Mouse (Mus musculus): ENCODE results near the gene Lzts2.
"Not testable (repeated sequence)": the region's sequence is repeated elsewhere in the genome, so short reads cannot be mapped to it uniquely, and the experiment has no call there.

Lzts2 gene

DNA sequence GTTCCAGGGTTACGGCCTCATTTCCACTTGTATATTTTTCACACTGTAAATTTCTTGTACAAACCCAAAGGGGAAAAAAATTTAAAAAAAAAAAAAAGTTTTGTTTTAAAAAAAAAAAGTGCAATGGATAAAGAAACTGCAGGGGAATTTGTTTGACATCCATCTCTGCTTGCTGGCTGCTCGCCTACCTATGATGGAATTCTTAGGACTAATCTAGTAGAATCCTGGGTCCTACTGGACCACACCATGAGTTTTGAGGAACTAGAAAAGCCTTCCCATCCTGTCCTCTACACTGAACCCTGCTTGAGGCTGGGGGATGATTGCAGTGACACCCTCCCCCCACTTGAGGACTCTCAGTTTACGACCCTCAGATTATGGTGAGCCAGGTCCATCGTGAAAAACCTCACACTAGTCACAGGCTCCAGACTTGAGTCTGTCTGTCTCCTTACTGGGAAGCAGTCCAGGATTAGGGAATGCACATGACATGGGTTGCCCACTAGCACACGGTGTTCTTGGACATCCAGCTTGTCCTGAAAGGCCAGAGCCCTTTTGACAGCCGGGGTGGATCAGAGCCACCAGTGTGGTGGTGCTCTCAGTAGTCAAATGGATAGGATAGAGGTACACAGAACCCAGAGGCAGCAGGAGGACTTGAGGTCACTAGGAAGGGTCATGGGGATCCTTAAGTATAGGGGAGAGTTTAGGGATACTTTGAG, 12.9 kb downstream of the Lzts2 start:
- DNase-seq, result no peak

DNA sequence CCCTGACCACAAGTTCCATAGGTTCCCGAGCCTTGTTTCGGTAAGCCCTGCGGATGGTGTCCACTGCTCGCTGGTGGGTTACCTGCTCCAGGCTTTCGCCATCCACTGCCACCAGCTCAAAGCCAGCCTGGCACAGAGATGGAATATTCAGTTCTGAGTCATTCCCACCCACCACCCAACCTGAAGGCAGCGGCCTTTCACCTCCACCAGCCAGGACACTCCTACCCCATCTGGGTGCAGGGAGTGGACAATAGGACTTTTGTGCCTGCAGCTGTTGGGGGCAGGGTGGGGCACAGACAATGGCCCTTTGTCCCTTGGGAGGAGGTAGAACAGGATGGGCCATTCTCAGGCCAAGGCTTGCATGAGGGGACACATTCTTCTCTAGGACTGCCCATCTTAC, 13.6 kb downstream of the Lzts2 start:
- DNase-seq, result no peak

DNA sequence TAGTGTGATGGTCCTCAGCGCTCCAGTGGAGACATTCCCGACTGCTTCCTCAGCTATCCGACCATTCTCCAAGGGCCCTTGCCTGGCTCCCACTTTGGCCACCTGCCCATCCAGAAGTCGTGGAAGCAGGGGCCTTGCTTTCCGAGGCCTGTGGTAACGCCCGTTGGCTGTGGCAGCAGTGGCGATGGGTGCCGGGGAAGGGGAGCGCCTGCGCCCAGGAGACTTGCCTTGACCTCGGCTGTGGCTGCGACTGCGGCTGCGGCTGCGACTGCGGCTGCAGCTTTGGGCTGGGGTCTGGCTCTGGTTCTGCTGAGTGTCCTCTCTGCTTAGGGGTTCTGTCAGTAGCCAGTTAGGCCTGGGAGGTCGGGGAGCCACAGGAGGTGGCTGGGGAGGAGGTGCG, 14.5 kb downstream of the Lzts2 start:
- no peak for DNase-seq

- DNase-seq, result no peak
Measured at GRCm38 (mm10) chr19:45029571-45029970, 15.4 kb downstream of the Lzts2 start.

DNA sequence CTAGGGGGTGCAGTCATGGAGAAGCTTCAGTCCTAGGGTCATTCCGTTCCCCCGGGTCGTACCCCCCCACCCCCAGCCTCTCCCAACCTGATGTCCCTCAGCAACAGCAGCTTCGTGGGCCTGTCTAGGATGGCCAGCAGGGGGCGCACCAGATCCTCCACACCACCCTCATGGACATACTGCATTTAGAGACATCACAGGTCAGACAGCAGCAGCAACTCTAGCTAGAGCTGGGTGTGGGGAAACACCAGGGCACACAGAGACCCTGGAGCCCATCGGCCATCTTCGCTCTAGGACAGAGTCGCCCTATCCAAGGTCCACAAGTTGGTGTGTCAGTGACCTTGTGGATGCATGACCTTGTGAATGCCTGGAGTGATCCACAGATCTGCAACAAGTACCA, 15.9 kb downstream of the Lzts2 start:
- DNase-seq, result no peak

GRCm38 (mm10) chr19:45030746-45031693, 16.8 kb downstream of the Lzts2 start:
- DNase-seq, result peak; percentile 67

- DNase-seq, result peak; percentile 66
Measured at GRCm38 (mm10) chr19:45031780-45032179, 17.6 kb downstream of the Lzts2 start.

DNA sequence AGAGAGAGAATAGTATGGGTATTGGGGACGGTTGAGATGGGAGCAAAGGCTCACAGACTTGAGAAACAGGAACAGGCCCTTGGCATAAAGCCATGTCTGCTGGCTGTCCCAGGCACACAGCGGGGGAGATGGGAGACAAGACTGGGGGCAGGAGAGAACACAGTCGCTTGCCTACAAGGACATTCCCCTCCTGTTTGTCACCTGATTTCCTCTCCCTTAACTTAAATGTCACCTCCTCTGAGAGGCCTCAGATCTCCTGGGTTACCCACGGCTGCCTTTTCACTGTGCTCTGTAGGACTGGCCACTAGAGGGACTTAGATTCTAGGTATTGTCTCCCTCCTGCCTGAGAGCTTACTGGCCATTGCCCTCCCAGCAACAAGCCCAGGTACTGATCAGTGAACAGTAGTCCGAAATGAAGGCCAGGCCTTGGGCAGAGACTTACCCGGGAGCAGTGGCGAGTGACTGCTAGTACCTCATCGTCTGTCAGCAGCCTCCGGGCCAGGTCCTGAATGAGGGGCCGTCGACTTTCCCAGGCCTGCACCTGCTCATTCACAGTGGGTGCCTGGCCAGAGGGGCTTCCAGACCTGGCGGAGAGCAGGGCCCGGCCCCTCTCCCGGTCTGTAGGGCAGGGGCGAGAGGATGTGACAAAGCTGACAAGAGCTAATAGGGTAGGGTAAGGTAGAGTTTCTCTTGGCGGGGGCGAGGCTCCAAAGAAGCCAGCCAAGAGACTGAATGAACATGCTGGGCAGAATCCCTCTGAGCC, 18.5 kb downstream of the Lzts2 start:
- no peak for DNase-seq

GRCm38 (mm10) chr19:45036867-45037266, 22.7 kb downstream of the Lzts2 start:
- no peak for DNase-seq

- not testable (repeated sequence) for DNase-seq
Measured at GRCm38 (mm10) chr19:45038198-45038597, 24.0 kb downstream of the Lzts2 start.

GRCm38 (mm10) chr19:45040214-45040613, 26.0 kb downstream of the Lzts2 start:
- DNase-seq, result no peak

DNA sequence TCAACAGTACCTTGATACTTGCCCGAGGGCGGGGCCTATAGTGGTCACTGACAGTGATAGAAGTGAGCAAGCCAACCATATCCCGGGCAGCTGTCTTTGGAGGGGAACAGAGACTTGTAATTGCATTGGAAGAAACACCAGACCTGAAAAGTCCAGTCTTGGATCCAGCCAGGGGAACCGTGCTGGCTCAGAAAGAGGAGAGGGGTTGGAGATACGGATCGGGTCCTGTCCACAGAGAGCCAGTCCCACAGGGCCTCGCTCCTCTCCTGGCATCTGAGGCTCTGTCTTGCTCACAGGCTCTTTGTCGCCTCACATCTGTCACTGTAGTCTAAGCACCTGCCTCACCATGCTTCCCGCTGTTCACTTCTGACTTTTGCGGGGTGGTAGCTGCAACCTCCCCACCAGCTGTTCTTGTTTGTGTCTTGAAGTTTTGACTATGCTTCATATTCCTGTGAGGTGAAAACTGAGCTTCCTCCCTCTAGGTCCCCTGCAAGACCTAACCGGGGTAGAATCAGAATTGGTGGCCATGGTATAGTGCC, 30.2 kb downstream of the Lzts2 start:
- no peak for DNase-seq

DNA sequence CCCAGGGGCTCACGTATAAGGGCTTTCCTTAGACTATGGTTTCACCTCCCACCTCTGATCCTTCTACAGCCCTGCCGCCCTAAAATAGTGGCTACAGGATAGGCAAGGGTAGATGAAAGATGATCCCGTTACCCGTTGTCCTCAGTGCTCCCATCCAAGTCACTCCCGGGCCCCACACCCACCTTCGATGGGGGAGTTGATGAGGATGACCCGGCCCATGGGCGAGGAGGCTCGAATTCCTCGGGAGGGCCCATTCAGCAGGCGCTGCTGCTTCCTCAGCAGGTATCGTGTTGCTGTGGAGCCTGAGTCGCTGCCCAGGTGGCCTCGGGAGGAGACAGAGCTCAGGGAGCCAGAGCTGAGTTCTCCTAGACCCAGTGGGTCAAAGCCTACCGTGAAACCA, 31.0 kb downstream of the Lzts2 start:
- DNase-seq, result no peak

GRCm38 (mm10) chr19:45045651-45046050, 31.4 kb downstream of the Lzts2 start, which contains the start of gene Pdzd7:
Gene Pdzd7, minus strand, starts transcription at chr19:45045717.
- DNase-seq, result no peak

DNA sequence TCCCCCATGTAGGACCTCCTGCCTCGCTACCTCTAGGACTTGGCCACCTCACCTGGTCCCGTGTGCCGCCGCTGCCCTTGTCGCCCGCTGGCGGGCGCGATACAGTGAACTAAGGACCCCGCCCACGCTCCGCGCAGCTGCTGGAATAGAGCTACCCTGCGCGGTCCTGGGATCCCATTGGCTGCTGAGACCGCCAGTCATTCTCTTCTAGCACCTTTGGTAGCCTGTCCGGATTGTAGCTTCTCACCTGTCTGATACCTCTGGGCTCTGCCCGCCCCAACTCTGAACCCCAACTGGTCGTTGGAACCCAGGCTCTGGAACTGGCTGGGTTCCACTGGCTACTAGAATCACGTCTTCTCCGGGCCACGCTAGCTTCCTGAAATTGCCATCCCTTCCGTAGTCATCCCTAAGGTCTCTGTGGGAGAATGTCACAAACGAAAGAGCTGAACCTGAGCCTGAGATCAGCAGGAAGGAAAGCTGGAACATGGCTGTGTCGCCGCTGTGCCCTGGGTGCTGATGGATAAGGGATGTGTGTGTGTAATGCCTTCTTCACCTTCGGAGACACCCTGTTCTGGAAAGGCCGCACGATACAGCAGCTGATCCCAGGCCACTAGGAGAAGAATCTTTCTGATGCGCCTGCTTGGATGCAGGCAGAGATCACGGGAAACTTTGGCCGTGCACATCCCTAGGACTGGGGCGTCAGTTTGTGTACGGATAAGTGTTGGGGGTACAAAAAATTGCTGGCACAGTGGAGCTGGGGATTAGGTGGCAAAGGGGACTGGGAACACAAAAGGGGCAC, 32.5 kb downstream of the Lzts2 start:
- peak; percentile 80 for DNase-seq

DNA sequence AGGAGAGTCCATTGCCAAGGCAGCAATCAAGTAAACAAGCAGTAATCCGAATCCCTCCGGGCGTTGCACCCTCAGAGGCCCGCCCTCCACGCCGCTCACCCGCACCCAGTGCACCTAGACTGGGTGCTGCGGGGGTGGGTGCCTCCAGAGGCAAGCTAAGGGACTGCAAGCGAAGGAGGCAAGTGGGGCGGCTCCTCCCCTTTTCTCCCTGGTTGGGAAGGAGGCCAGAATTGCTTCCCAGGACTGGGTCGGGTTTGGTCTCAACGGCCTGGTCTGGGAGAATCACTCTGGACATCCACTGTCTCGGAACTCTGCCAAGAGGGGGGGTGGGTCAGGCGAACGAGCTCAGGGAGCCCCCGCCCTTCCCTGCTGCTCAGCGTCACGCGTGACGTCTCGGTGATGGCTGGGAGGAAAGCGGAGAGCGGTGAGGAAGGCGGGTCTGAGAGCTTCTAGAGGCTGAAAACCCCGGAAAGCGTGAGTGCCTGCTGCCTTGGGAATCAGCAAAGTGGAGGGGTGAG, 33.3 kb downstream of the Lzts2 start, which contains the start of gene Sfxn3:
Gene Sfxn3 (plus strand): TSS at position 87 of the 518 bp plus-strand sequence.
- DNase-seq, result peak; percentile 93

- DNase-seq, result peak; percentile 88
Measured at GRCm38 (mm10) chr19:45047935-45048643, 33.9 kb downstream of the Lzts2 start.

DNA sequence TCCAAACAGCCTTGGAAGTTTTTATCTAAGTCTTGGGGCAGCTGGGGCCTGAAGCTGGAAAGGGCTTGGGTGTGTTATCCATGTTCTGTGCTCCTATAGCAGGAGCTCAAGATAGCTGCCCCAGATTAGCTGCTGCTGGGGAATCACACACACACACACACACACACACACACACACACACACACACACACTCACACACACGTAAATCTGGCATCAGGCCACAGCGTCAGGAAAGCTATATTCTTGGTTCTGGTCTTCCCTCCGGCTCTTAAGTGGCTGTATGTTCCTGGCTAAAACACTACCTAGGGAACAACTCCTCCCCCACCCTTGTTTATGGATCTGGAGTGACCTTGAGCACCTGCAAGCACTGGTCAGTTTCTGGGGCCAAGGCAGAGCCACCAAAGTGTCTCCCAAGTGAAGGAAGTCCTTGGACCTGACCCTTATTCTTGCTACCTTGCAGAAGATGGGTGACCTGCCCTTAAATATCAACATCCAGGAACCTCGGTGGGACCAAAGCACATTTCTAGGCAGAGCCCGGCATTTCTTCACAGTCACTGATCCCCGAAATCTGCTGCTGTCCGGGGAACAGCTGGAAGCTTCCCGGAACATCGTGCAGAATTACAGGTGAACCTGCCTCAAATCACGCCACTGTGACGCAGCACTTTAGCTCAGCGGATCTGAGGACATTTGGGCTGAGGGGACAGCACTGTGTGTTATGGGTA, 34.6 kb downstream of the Lzts2 start:
- DNase-seq, result no peak

- no peak for DNase-seq
Measured at GRCm38 (mm10) chr19:45049523-45049922, 35.3 kb downstream of the Lzts2 start.

DNA sequence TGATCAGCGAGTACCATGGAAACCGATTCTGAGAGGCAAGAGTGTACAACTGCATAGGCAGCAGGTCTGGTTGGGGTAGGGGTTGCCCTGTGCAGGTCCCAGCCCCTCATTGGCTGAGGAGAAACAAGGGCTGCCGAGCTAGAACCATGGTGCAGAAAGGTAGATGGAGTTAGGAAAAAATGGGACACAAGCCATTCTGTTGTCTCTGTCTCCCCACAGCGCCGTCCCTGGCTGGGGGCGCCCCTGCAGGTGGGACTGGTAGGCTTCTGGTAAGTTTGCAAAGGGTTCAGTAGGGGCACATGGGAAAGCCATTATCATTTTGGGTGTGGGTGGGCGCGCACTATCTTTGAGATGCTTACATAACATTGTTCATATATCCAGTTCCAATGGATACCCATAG, 39.2 kb downstream of the Lzts2 start:
- no peak for DNase-seq
